Mouse (Mus musculus) hindbrain, postnatal 0 days (tissue): ENCODE measurements around the gene Gins2. TPM values are rescaled to one million over a fixed set of nuclear protein-coding genes. Genes with fewer than 3 reads are reported as not detected.

Source experiments
- ATAC-seq: fragments of 200-750 bp; cut with Nextera tagmentation; 2 replicates; pipeline ENCODE4 v1.8.0; 2017; ENCODE audit warnings: mild to moderate bottlenecking, moderate TSS enrichment, moderate library complexity
- DNase-seq: peaks from one replicate; pipeline ENCODE4 v3.0.0-alpha.2; 2015; ENCODE audit warnings: low spot score
- H3K27ac ChIP-seq: fragments of 300-500 bp; sonication (generic); 2 replicates; pipeline ENCODE4 v1.5.1; 2014; ENCODE audit warnings: mild to moderate bottlenecking
- H3K27me3 ChIP-seq: fragments of 300-500 bp; sonication (generic); 2 replicates; pipeline ENCODE4 v1.6.1; 2014; ENCODE audit warnings: low read length, mixed read lengths; ENCODE audit not compliant: insufficient read depth
- H3K36me3 ChIP-seq: fragments of 300-500 bp; sonication (generic); 2 replicates; pipeline ENCODE4 v1.6.1; 2014; ENCODE audit warnings: low read length, mixed read lengths; ENCODE audit not compliant: insufficient read depth
- H3K4me1 ChIP-seq: fragments of 300-500 bp; sonication (generic); 2 replicates; pipeline ENCODE4 v1.6.1; 2014; ENCODE audit warnings: antibody characterized with exemption, low read length, mixed read lengths; ENCODE audit not compliant: insufficient read depth
- H3K4me2 ChIP-seq: fragments of 300-500 bp; sonication (generic); 2 replicates; pipeline ENCODE4 v1.6.1; 2014; ENCODE audit warnings: low read depth, mild to moderate bottlenecking, low read length, moderate library complexity, mixed read lengths
- H3K4me3 ChIP-seq: fragments of 300-500 bp; sonication (generic); 2 replicates; pipeline ENCODE4 v1.5.1; 2014; ENCODE audit warnings: low read length
- H3K9ac ChIP-seq: fragments of 300-500 bp; sonication (generic); replicated peaks from 2 replicates; pipeline ENCODE4 v1.6.1; 2014; ENCODE audit warnings: mild to moderate bottlenecking, low read length, moderate library complexity, mixed read lengths
- H3K9me3 ChIP-seq: fragments of 300-500 bp; sonication (generic); 2 replicates; pipeline ENCODE4 v1.6.1; 2016; ENCODE audit warnings: low read length, mixed read lengths
- CTCF ChIP-seq: IDR thresholded peaks from 2 replicates; pipeline ENCODE4 v1.5.1; 2016; ENCODE audit warnings: antibody characterized with exemption, control low read depth, low read depth
- WGBS: fragments of 180-500 bp; shearing (Covaris S2); extraction: QIAGEN DNeasy Blood & Tissue Kit; methylation state at CpG from one replicate; pipeline ENCODE4 v1.1.7; 2014; 5-methylcytosine and 5-hydroxymethylcytosine counted together
- polyA plus RNA-seq: library from polyadenylated mRNA; unstranded; fragments of >200 nt; fragmentation: Nextera tagmentation; extraction: Ambion mirVana; gene quantifications from 2 replicates; pipeline ENCODE4 v1.2.1, GENCODE M21; 2015
- total RNA-seq: library from RNA; depleted of rRNA; stranded (reverse); fragments of >200 nt; gene quantifications from 2 replicates; pipeline ENCODE4 v1.2.3, GENCODE M21; 2014

Gene Gins2
- total and polyA plus RNA-seq, 2 experiments from 2014 or later, result 12.3 to 20.6 TPM

GRCm38 (mm10) chr8:120574941-120575340 is 14.2 kb downstream of the Gins2 start:
- 56% methylated on average over 19 of the region's 19 CpGs for WGBS
- TF ChIP-seq CTCF, result peak; percentile 18; the same call in 1 of the 2 replicates

DNA sequence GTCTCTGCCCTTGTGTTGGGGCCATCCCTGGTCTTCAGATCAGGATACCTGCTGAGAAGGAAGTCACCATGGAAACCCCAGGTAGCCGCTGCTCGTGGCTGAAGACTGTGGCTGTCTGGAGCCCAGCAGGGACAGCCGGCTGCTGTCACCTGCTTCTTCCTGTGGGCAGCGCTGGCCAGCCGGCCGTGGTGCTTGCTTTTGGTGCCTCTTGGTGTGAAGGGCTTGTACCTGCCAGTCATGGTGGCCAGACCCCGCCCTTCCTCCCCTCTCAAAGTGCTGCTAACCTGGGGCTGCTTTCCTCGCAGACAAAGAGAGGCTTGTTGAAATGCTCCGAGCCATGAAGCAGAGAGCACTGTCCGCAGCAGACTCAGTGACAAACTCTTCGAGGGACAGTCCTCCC is 15.2 kb downstream of the Gins2 start:
- ATAC-seq (no peak), DNase-seq (no peak)
- no peaks in the 10 kb centered on the region for H3K4me1 ChIP-seq
- WGBS, result 46% methylated on average over 11 of the region's 11 CpGs
- H3K27ac ChIP-seq, result no peak overlapping the region
- no peak for TF ChIP-seq CTCF
- no peak overlapping the region for H3K4me2 ChIP-seq
- no peak overlapping the region for H3K4me3 ChIP-seq
- H3K9me3 ChIP-seq, result no peaks in the 10 kb centered on the region
- H3K9ac ChIP-seq, result no peak overlapping the region
- H3K36me3 ChIP-seq, result peaks cover 71% of the 10 kb centered on the region
- H3K27me3 ChIP-seq, result no peaks in the 10 kb centered on the region

More at GRCm38 (mm10) chr8:120574941-120575340, 14.2 kb downstream of the Gins2 start:
- no peak overlapping the region for H3K4me2 ChIP-seq
- H3K9me3 ChIP-seq, result no peaks in the 10 kb centered on the region
- H3K4me3 ChIP-seq, result no peak overlapping the region
- no peak overlapping the region for H3K27ac ChIP-seq
- no peaks in the 10 kb centered on the region for H3K27me3 ChIP-seq
- H3K4me1 ChIP-seq, result no peaks in the 10 kb centered on the region
- H3K36me3 ChIP-seq, result peaks cover 71% of the 10 kb centered on the region
- no peak for DNase-seq
- ATAC-seq, result no peak
- H3K9ac ChIP-seq, result no peak overlapping the region

DNA sequence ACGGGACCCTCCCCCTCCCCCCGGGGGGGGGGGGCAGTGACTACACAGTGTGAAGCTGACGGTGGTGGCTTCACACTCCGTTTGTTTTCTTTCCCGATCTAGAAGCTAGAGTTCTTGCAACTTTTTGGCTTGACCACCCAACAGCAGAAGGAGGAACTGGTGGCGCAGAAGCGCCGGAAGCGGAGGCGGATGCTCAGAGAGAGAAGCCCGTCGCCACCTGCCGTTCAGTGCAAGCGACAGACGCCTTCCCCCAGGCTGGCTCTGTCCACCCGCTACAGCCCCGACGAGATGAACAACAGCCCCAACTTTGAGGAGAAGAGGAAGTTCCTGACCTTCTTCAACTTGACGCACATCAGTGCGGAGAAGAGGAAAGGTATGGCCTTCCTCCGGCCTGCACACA is 16.6 kb downstream of the Gins2 start:
- 75% methylated on average over 21 of the region's 21 CpGs for WGBS
- Histone ChIP-seq H3K36me3 (peaks cover 77% of the 10 kb centered on the region), H3K4me3 (no peak overlapping the region), H3K4me1 (no peaks in the 10 kb centered on the region), H3K4me2 (no peak overlapping the region), H3K27me3 (no peaks in the 10 kb centered on the region), H3K9ac (no peak overlapping the region), H3K27ac (no peak overlapping the region), H3K9me3 (no peaks in the 10 kb centered on the region)
- DNase-seq, result no peak
- no peak for ATAC-seq
- TF ChIP-seq CTCF, result no peak

GRCm38 (mm10) chr8:120571561-120571960 is 17.5 kb downstream of the Gins2 start:
- no peaks in the 10 kb centered on the region for H3K27me3 ChIP-seq
- DNase-seq, result no peak
- H3K4me2 ChIP-seq, result no peak overlapping the region
- peaks cover 75% of the 10 kb centered on the region for H3K36me3 ChIP-seq
- H3K4me1 ChIP-seq, result no peaks in the 10 kb centered on the region
- WGBS, result 73% methylated on average over 8 of the region's 8 CpGs
- H3K27ac ChIP-seq, result no peak overlapping the region
- no peak for TF ChIP-seq CTCF
- no peaks in the 10 kb centered on the region for H3K9me3 ChIP-seq
- ATAC-seq, result no peak
- no peak overlapping the region for H3K4me3 ChIP-seq
- no peak overlapping the region for H3K9ac ChIP-seq

DNA sequence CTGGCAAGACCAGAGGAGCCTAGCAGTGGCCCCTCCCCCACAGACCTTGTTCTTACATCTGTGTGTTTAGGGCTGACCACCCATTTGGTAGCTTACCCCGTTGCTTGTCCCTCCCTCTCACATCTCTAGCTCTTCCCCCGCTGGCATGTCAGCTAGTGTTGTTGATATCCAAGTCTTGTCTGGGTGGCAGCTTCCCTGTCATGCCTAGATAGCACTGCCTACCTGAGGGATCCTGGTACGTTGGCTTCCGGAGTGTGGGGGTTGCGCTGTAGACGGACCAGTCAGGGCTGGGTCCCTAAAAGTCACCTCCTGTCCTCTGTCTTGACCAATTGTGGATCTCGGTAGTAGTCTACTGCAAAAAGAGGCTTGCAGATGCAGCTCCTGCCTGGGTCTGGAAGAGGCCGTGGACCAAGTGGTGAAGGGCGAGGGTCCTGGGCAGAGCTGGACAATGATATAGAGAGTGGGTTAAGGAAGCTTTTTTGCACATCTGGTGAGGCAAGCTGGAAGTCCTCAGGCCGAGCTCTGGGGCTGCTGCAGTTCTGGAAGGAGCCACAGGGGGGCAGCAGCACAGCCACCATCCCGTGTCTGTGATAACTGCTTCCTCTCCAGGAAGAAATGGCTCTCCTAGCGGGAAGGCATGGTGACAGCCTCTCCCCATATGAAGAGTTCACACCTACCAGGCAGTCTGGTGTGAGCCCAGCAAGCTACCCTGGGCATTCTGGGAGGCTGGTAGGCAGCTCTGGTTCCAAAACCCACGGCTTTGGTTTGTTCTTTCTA is 19.0 kb downstream of the Gins2 start:
- ATAC-seq, result peak; percentile 24; the same call in 1 of the 2 replicates
- peak; percentile 95 for TF ChIP-seq CTCF
- H3K36me3 ChIP-seq, result peaks cover 62% of the 10 kb centered on the region; the same call in 1 of the 2 replicates

GRCm38 (mm10) chr8:120569123-120569522 is 20.0 kb downstream of the Gins2 start:
- H3K9ac ChIP-seq, result no peak overlapping the region
- no peaks in the 10 kb centered on the region for H3K27me3 ChIP-seq
- no peaks in the 10 kb centered on the region for H3K9me3 ChIP-seq
- ATAC-seq, result no peak
- H3K4me2 ChIP-seq, result no peak overlapping the region
- H3K4me3 ChIP-seq, result no peak overlapping the region
- no peak overlapping the region for H3K27ac ChIP-seq
- DNase-seq, result no peak
- TF ChIP-seq CTCF, result no peak
- 94% methylated on average over 9 of the region's 17 CpGs for WGBS
- peaks cover 15% of the 10 kb centered on the region; the same call in 1 of the 2 replicates for H3K4me1 ChIP-seq
- peaks cover 52% of the 10 kb centered on the region; the same call in 1 of the 2 replicates for H3K36me3 ChIP-seq

More for the DNA sequence above, 19.0 kb downstream of the Gins2 start:
- H3K27ac ChIP-seq, result 0 out of 2 replicates have a peak overlapping the region, but pooled peaks have one; percentile 2
- H3K4me2 ChIP-seq, result no peak overlapping the region
- no peaks in the 10 kb centered on the region for H3K9me3 ChIP-seq
- peak; percentile 82 for DNase-seq
- no peak overlapping the region for H3K9ac ChIP-seq
- WGBS, result 59% methylated on average over 13 of the region's 13 CpGs
- H3K4me3 ChIP-seq, result no peak overlapping the region
- peaks cover 7% of the 10 kb centered on the region; the same call in 1 of the 2 replicates for H3K4me1 ChIP-seq
- no peaks in the 10 kb centered on the region for H3K27me3 ChIP-seq
